Mouse (Mus musculus) mesoderm, embryonic 11.5 days (tissue): ENCODE measurements at regions not wholly inside any gene's neighbourhood (a gene's known extent, or its start where the extent isn't known, plus 50 kb on each side); places are given as distances from the start of the nearest gene placed in this dataset.

ENCODE experiments used
- DNase-seq: peaks from one replicate; pipeline ENCODE4 v3.0.0-alpha.2; 2012; ENCODE audit warnings: low read depth, low spot score

DNA sequence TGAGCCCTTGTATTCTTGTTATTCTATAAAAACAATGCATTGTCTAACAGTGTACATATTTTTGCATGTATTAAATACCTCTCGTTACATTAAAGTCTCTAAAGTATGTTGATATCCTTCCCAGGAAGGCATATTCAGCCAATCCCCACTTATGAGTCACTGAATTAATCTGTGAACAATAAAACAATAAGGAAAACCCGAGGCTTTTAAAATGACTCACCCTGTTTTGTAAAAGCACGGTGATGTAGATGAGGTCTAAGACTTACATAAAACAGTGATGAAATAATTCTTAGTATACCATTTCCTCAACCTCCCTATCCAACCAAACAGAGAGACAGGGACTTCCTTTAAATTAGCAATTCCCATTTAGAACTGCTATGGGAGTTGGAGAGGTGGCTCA, 95.8 kb downstream of the Asb7 start:
- no peak for DNase-seq

DNA sequence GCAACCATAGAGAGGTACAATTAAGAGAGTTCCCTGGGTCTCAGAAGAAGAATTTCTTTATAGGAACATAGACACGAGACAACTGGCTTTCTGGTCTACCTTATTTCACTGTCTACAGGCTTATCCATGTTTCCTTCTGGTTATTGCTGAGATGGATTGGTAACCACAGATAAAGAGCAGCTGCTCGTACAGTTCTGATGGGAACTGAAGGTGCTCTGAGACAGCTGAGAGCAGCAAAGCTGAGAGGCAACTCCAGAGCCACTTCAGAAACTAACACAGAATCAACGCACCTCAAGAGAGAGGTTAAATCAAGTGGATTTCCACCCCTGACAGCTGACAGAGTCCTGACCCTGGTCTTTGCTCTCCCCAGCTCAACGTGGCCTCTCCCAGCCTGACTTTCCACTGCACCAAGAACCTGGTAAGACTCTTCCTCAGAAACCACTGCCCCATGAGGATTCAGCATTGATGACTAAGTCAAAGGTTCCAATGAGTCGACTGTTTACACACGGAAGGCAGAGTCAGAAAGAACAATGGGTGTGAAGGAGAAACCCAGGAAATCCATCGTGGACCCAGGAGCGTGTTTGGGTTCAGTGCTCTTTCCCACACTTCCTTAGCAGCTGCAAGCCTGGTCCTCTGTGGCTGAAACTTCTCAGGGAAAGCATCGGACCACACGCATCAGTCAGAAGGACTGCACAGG, 97.7 kb downstream of the Asb7 start:
- no peak for DNase-seq

DNA sequence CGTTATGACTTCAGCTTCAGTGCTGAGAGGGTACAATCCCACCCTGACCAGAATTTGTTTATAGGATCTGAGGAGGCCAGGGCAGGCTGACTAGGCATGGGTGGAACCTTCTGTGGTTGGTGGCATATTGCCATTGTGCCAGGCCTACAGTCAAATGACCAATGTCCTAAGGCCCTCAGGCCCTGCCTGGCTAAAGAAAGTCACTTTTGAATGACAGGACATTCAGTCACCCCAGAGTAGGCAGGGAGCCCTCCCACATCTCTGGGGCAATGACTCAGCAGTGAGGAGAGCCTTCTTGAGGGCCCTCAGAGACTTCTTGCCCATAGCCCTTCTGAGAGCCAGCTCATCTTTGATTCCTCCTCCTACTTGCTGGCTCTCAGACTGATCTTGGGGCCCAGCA, 102.9 kb downstream of the Asb7 start:
- DNase-seq, result no peak

DNA sequence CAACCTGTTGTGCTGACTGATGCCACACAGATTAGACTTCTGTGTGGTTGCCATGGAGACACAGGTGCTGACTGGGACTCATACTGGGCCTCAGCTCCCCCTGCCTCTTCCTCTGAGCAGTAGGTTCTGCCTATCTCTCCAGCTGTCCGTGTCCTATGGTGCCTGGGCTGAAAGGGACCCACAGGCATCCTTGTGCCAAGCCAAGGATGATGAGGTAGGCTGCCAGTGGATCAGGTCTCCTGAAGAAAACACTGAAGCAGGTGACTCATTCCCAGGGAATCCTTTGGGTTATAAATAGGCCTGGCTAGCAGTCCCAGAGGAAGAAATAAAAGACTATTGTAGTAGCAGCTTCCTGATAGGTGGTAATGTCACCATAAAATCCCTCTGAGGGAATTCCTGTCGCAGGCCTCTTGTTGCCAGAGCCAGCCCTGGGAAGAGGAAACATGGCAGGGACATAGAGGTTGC, 108.7 kb downstream of the Asb7 start:
- no peak for DNase-seq

- DNase-seq, result no peak
Measured at GRCm38 (mm10) chr7:66576261-66576660, 113.1 kb downstream of the Asb7 start.

GRCm38 (mm10) chr7:66571451-66571850, 117.9 kb downstream of the Asb7 start:
- DNase-seq, result no peak

- DNase-seq, result no peak
Measured at GRCm38 (mm10) chr7:66547694-66548093, 120.4 kb upstream of the Aldh1a3 start.

- no peak for DNase-seq
Measured at GRCm38 (mm10) chr7:66545184-66545583, 117.9 kb upstream of the Aldh1a3 start.

GRCm38 (mm10) chr7:66544352-66545053, 117.2 kb upstream of the Aldh1a3 start:
- DNase-seq, result no peak

- DNase-seq, result no peak
Measured at GRCm38 (mm10) chr7:66532596-66532995, 105.3 kb upstream of the Aldh1a3 start.

DNA sequence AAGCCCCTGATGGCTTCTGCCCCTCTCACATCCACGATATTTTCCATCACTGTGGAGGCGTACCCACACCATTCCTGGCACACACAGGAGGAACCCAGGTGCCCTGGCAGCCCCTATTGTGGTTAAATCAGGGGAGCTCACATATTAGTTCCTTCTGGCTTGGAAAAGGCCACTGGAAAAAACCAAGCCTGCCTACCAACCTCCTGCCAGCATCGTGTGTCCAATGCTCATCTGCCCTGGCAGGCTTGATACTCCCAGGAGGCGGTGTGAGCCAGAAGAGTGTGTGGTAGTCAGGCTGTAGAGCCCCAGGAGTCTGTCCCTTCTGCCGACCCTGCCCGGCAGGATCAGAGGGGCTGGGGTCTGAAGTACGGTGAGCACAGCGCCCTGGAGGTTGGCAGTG, 104.7 kb upstream of the Aldh1a3 start:
- DNase-seq, result no peak

- peak; percentile 61 for DNase-seq
Measured at GRCm38 (mm10) chr7:66531111-66531510, 103.8 kb upstream of the Aldh1a3 start.

GRCm38 (mm10) chr7:66528881-66529280, 101.6 kb upstream of the Aldh1a3 start:
- no peak for DNase-seq

GRCm38 (mm10) chr7:66523959-66524358, 96.6 kb upstream of the Aldh1a3 start:
- no peak for DNase-seq

GRCm38 (mm10) chr7:66521522-66521921, 94.2 kb upstream of the Aldh1a3 start:
- no peak for DNase-seq

DNA sequence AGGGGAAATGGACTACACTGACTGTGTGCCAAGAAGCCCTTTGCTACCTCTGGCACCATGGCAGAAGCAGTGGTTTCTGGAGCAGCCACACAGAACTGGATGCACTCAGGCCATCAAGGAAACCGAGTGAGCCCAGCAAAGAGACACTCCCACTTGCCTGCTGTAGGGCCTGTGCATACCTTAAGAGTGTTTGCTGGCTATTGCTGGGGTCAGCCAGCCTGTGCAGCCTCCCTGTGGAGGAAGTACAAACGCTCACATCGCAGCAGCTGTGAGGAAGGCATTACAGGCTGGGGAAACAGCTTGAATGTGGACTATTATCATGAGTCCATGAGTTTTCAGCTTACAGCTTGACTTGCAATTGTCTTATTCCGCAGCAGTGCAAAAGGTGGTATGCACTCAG, 88.8 kb upstream of the Aldh1a3 start:
- no peak for DNase-seq

GRCm38 (mm10) chr7:66513411-66513810, 86.1 kb upstream of the Aldh1a3 start:
- DNase-seq, result no peak

- DNase-seq, result no peak
Measured at GRCm38 (mm10) chr7:66505734-66506133, 78.4 kb upstream of the Aldh1a3 start.

GRCm38 (mm10) chr7:66504519-66504918, 77.2 kb upstream of the Aldh1a3 start:
- DNase-seq, result no peak

DNA sequence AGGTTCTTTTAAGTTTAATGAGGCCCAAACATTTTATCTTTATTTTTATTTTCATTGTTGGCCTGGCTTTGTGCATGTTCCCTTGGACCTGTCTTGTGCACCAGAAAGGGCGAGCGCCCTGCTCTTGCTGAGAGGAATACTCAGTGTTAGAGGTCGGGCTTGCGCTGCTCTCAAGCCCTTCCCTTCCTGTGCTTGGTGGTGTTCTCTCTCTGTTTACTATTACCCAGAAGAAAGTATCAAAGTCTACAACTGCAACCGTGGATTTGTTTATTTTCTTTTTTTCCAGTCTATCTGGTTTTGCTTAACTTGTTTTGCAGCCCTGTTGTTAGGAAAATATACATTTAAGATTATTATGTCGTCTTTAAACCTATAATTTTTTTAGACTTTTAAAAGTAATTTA, 74.1 kb upstream of the Aldh1a3 start:
- no peak for DNase-seq

GRCm38 (mm10) chr7:66497480-66497879, 70.2 kb upstream of the Aldh1a3 start:
- no peak for DNase-seq

DNA sequence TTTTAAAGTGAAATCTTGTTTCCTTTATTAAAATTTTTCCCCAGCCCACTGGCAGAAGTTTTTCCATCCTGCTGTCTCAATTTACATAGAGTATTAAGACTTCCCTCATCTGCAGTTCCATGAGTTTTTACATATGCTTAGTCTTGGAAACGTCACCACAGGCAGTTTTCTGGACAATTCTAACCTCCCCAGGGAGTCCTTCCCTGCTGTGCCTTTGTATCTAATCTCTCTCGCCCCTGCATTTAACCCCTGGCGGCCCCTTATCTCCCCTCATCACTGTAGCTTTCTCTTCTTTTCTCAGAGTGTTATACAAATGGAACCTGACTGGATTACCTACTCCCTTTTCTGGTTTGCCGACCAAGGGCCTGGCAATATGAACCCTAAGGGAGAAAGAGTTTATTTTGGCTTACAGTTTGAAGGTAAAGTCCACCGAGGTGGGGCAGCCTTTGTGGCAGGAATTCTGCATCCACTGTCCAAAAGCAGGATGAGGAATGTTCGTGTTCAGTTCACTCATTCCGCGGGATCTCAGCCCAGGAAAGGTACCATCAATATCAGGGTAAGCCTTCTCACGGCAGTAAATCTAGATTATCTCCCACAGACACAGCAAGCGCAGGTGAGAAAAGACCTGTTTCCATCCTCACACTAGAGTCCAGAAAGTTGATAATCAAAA, 66.0 kb upstream of the Aldh1a3 start:
- DNase-seq, result no peak

DNA sequence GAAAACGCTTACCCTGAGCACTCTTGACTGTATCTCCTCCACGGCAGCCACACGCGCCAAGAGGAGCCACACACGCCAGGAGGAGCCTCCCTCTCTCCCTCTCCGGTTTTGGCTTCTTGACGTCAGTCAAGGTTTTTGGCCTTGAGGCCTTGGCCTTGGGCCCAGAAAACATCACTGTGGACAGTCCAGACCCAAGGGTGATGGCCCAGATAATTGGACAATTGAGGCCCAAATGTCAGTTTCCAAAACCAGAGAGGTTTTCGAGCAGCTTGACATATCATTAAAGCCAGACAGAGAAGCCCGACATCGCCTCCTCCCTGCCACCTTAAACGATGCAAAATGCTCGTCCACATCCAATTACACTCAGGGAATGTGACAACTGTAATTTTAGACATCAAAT, 65.4 kb upstream of the Aldh1a3 start:
- no peak for DNase-seq
